Mouse (Mus musculus): ENCODE measurements around the gene Rac2.

- TF ChIP-seq CTCF (IDR thresholded peaks at IDR 0.05; ENCODE audit: low read depth) (no peak), EP300 (optimal IDR thresholded peaks at IDR 0.05) (no peak)
Observed at GRCm38 (mm10) chr15:78563344-78563743, 9.2 kb downstream of the Rac2 start.

All from stomach, postnatal 0 days (tissue).